Mouse (Mus musculus) left cerebral cortex, adult 2 months (tissue): Measurements from ENCODE around the gene Prcd. TPM values are rescaled to one million over a fixed set of nuclear protein-coding genes. Genes with fewer than 3 reads are reported as not detected.
"Not testable (repeated sequence)": the region's sequence is repeated elsewhere in the genome, so short reads cannot be mapped to it uniquely, and the experiment has no call there.

Experiments
- DNase-seq, 2 experiments: peaks; one replicate each; pipeline ENCODE4 v3.0.0; 2021 to 2022; ENCODE audit warnings: low spot score in 2 of 2, mixed read lengths in 1 of 2; ENCODE audit errors: extremely low spot score in 1 of 2
- H3K27ac ChIP-seq: fragments of 200-600 bp; 2 replicates; pipeline ENCODE4 v1.8.1; 2022
- H3K4me3 ChIP-seq: fragments of 200-600 bp; 2 replicates; pipeline ENCODE4 v1.8.1; 2022
- CTCF ChIP-seq: fragments of 200-600 bp; IDR thresholded peaks from 2 replicates; pipeline ENCODE4 v1.8.1; 2022; ENCODE audit warnings: antibody characterized with exemption, mild to moderate bottlenecking, moderate library complexity
- intact Hi-C: fragments of 180-260 bp; cut with DNase I; formaldehyde crosslinking; loops from one replicate; pipeline ENCODE4 v1.15.1; 2025
- total RNA-seq, 2 experiments: library from RNA; stranded (reverse); gene quantifications; 2 replicates each; pipeline ENCODE4 v1.2.3; 2021

Prcd gene
- total RNA-seq, 2 experiments from 2014 or later = 5.4 to 5.8 TPM

DNA sequence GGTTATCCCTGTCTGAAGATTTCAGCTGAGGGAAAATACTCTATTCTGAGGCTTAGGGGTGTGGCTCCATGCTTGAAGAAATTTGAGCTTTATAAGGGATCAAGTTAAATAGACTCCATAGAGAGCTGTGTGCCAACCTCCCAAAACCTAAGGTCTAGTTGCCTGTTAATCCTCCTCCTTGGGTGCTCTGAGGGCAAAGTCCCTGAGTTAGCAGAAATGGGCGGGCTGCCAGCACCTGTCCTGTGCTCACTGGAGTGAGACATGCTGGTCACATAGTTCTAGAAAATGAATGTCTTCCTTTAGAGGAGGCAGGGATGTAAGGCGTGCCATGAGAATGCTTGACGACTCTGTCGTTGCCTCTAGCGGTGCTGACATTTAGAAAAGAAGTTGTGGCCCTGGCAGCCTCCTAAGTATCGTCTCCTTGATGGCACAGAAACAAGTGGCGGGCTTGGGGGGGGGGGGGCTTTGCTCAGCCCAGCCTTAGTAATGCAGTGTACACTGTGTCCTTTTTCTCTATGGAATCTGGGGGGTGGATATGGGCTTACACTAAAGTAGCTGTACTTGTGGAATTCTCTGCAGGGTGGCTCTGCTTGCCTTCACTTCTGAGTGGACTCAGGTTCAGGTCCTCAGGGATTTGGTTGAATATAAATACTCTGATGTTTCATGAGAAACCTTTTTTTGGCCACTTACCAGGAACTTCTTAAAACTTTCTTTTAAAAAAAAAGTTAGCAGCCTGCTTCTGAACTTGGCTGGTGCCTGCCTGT lies 21.5 kb downstream of the Prcd start:
- Histone ChIP-seq H3K4me3 (no peak overlapping the region), H3K27ac (no peak overlapping the region)
- DNase-seq = no peak
- intact Hi-C loops = no loop called here
- TF ChIP-seq CTCF = no peak

- DNase-seq, intact Hi-C loops, H3K27ac ChIP-seq, H3K4me3 ChIP-seq: not testable (repeated sequence)
Measured at GRCm38 (mm10) chr11:116675429-116675828, 22.1 kb downstream of the Prcd start.

- no peak overlapping the region for H3K27ac ChIP-seq
- DNase-seq = no peak
- no peak overlapping the region for H3K4me3 ChIP-seq
- TF ChIP-seq CTCF = no peak
- intact Hi-C loops = no loop called here
Measured at GRCm38 (mm10) chr11:116676175-116676976, 23.0 kb downstream of the Prcd start.

DNA sequence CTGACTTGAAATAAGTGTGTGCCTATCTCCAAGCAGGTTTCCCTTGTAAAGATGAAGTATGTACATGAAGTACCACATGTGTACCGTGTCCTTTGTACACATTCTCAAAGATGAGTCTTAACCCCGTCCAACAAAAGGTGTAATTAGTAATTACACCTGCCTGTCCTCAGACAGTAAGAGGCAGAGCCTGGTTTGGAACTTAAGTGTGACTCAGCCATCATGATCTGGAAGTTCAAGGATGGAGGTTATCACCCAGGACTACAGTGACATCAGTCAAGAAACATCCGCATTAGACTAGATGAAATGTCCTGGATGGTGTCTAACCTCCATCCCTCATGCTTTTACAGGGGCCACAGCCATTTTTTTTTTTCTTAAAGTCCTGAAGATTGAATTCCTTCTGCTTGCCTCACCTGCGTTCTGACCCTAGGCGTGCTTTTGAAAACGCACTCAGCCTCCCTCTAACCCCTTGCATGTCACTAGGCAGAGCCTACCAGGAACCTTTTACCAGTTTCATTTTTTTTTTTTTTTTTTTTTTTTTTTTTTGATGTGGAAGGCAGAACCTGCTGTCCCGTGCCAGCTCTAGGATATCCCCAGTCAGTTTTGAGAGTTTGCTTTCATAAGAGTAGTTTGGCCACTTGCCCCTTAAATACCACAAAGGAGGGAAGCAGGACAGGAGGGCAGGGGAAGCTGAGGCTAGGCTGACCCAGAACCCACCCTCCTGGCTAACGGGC lies 24.5 kb downstream of the Prcd start:
- no peak for DNase-seq
- TF ChIP-seq CTCF = no peak
- intact Hi-C loops = no loop called here
- no peak overlapping the region for H3K4me3 ChIP-seq
- H3K27ac ChIP-seq = no peak overlapping the region

DNA sequence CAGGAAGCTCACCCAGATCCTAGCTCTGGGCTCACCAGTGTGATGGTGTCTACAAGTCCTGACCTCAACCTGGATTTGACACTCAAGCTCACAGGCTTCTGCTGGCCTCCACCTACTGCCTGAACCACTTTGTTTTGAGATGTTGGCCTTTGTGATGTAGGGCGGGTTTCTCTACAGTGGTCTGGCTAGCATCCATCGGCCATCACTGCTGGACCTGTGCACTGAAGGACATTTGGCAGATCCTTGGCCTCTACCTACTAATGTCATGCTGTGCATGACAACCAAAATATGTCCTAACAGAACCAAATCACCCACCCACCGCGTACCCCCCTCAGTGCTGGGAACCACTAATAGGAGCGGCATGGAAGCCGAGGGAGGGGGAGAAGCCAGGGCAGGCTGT lies 25.8 kb downstream of the Prcd start:
- no peak for DNase-seq
- Histone ChIP-seq H3K4me3 (no peak overlapping the region), H3K27ac (no peak overlapping the region)
- intact Hi-C loops = no loop called here
- no peak for TF ChIP-seq CTCF

DNA sequence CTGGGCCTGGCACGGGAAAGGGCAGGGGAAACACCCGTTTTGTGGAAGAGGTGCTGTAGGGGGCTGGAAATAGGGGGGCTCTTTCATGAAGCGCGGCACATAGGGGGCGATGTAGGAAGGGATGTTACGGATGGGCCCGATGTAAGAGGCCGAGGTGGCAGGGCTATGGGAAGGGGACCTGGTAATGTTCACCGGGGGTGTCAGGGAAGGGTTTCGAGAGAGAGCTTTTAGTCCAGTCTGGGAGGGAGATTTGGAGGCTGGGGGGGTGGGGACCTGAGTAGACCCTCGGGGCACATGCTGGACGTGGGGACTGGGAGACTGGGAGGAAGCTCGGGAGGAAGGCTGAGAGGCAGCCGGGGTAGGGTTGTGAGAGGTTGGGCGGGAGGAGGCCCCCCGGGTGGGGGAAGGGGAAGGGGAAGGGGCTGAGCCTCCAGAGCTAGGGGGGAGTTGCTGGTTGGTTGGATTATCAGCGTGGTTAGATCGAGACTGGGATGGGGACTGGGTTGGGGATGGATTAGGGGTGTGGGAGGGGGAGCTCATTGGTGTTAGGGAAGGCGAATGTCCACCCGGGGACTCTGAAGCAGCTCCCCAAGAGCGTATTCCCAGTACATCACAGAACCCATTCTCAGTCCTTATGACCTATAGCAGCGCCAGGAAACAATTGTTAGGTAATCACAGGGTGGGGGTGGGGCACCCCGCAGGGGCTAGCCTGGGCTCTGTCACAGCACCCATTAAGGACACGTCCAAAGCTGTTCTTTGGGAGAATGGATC lies 27.2 kb downstream of the Prcd start:
- TF ChIP-seq CTCF = no peak
- no peak overlapping the region for H3K4me3 ChIP-seq
- no peak for DNase-seq
- no peak overlapping the region for H3K27ac ChIP-seq
- intact Hi-C loops = no loop called here

DNA sequence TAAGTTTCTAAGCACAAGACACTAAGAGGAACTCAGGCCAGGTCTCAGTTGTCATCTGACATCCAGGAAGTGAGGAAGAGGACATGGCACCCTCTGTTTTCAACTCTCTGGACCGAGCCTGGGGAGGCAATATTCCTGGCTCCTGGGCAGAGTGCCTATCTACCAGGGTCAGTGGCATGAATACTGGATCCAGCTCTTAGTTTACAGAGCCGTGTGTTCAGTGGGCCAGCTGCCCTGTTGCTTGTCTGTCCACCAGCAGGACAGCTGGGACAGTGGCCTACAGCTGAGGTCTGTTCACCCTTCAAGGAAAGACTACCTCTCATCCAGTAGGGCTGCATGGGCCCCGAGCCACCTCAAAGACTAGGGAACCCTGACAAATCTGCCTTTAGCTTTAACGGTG lies 27.8 kb downstream of the Prcd start:
- no peak for TF ChIP-seq CTCF
- DNase-seq = no peak
- Histone ChIP-seq H3K27ac (no peak overlapping the region), H3K4me3 (no peak overlapping the region)
- intact Hi-C loops = no loop called here

DNA sequence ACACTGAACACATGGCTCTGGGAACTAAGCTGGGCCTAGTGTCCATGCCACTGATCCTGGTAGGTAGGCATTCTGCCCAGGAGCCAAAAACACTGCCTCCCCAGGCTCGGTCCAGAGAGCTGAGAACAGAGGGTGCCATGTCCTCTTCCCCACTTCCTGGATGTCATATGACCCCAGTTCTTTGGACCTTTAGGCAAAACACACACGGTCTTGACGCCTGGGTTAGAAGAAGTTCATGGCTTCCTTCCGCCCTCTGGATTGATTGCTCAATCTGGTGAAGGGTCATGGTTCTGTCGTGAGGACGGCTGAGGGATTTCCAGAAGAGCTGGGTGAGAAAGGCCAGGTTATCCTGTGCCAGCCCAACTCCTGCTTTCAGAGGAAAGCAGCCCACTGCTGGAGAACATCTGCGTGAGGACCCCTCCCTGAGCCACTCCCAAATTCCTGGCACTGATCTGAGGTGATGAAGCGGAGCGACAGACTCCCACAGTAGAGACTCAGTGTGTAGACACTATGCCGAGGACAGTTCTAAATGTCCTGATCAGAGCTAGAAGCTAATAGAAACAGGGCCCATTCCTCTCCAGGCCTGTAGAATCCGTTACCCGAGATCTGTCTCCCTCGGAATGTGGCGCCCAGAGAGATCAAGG lies 29.3 kb downstream of the Prcd start:
- Histone ChIP-seq H3K4me3 (no peak overlapping the region), H3K27ac (no peak overlapping the region)
- no peak for TF ChIP-seq CTCF
- intact Hi-C loops = no loop called here
- DNase-seq = no peak

DNA sequence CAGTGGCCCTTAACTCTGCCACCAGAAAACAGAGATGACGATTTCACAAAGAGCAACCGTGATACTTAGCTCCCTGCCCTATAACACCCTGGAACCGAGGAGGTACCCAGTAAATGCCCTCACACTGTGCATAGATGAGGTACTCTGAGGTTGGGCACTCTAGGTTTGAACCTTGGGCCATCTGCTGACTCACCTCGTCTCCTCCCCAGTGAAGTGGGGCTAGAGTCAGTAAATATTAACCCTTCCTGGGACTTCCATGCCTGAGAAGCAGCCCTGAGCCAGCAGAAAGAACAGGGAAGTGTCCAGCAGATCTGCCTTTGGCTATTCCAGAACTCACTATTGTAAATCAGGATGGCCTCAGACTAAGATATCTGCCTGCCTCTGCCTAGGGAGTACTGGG lies 30.4 kb downstream of the Prcd start:
- no peak for TF ChIP-seq CTCF
- intact Hi-C loops = no loop called here
- DNase-seq = no peak

DNA sequence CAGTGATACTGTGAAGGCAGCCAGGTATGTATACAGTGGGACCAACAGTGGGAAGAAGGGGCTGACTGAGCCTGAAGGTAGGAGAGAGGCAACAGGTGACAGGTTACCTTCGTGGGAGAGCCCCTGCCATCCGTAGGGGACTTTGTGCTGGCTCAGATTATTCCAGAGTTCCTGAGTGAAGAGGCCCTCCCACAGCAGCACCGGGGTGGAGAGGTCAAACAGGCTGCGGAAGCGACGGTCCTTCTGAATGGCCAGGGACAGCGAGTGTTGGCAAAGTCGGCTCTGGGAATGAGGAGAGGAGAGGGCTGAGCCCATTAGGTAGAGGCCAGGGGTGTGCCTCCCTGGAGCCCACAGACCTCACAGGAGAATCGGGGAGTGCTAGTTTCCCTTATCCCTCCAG lies 32.4 kb downstream of the Prcd start:
- Histone ChIP-seq H3K27ac (no peak overlapping the region), H3K4me3 (no peak overlapping the region)
- no peak for TF ChIP-seq CTCF
- intact Hi-C loops = no loop called here
- DNase-seq = no peak

More for the DNA sequence above, 30.4 kb downstream of the Prcd start:
- Histone ChIP-seq H3K27ac (no peak overlapping the region), H3K4me3 (no peak overlapping the region)

DNA sequence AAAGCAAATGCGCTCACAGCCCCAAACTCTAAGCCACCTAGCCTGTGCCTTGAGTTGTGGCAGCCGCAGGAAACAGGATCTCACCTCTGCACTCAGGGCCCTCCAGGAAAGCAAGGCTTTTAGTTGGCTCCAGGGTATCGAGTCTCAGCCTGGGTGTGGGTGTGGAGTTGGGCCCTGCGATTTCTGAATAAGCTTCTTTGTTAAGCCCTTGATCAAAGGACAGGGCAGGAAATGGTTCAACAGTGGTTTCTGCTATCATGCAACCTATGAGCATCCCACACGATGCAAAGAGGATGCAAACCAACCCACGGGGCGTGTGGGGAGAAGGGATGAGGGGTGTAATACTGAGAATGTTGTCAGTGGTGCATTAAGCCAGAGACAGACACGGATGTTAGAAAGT lies 34.6 kb downstream of the Prcd start:
- intact Hi-C loops = no loop called here
- DNase-seq = no peak
- H3K27ac ChIP-seq = no peak overlapping the region
- TF ChIP-seq CTCF = no peak
- H3K4me3 ChIP-seq = no peak overlapping the region
